Mouse (Mus musculus) erythroblast, embryonic 14.5 days (primary cell): ENCODE data around the gene Tab2. TPM values are rescaled to one million over a fixed set of nuclear protein-coding genes. Genes with fewer than 3 reads are reported as not detected.
A peak's percentile ranks its signal among the peaks of the same experiment; 100 is the strongest.

Experiments used
- H3K27me3 ChIP-seq: 2 replicates; pipeline ENCODE4 v1.6.1; 2012; ENCODE audit warnings: inconsistent platforms; ENCODE audit not compliant: control insufficient read depth
- H3K36me3 ChIP-seq: 2 replicates; pipeline ENCODE4 v1.6.1; 2012; ENCODE audit warnings: mild to moderate bottlenecking, inconsistent platforms; ENCODE audit not compliant: control insufficient read depth
- H3K4me1 ChIP-seq: 2 replicates; pipeline ENCODE4 v1.6.1; 2012; ENCODE audit warnings: inconsistent platforms; ENCODE audit not compliant: control insufficient read depth
- H3K4me3 ChIP-seq: replicated peaks from 2 replicates; pipeline ENCODE3; 2012; ENCODE audit warnings: moderate library complexity, mild to moderate bottlenecking, inconsistent platforms
- H3K9me3 ChIP-seq: 2 replicates; pipeline ENCODE4 v1.6.1; 2012; ENCODE audit warnings: low read length, inconsistent platforms, mixed read lengths; ENCODE audit not compliant: control insufficient read depth
- GATA1 ChIP-seq: IDR thresholded peaks from 2 replicates; pipeline ENCODE4 v1.6.1; 2012; ENCODE audit warnings: low read length, inconsistent platforms, mixed read lengths
- TAL1 ChIP-seq: IDR thresholded peaks from 3 replicates; pipeline ENCODE4 v1.6.1; 2012; ENCODE audit warnings: low read length, inconsistent platforms, mixed read lengths
- polyA plus RNA-seq: library from polyadenylated mRNA; stranded (reverse); fragments of >175 nt; gene quantifications from 2 replicates; pipeline ENCODE4 v1.2.3, GENCODE M21; 2012

Gene Tab2
- polyA plus RNA-seq, result 0.83 and 1.1 TPM in 2 replicates

DNA sequence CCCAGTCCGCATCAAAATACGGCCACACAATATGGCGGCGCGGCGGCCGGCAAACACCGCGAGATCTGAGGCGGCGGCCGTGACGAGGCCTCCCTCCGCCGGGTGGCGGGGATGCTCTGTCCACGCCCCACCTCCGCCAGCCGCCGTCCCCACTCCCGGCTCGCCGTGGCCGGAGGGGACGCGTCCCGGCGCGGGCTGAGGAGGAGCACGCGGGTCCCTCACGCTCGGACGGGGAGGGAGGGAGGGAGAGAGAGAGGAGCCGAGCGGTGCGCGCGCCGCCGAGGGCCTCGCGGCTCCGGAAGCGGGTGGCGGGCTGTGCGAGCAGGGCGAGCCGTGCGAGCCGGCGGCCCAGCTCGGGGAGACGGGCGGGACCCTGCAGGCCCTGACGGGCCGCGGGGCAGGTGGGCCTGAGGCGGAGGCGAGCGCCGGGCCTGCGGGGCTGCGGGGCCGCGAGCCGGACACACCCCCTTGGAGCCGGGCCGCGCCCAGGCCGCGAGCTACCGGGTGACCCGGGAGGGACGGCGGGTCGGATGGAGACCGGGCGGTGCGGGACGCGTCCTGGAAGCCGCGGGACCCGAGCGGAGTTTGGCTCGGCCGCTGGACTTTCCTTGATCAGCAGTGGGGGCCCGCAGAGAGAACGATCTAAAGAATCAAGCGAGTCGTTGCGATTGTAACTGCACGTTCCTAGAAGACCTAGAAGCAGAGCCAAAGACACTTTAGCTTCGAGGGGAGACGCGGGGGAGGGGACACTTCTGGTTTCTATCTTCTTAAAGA is at the start of gene Tab2:
Tab2 (minus strand) TSS at position 3 of the 774 bp plus-strand sequence.
- TF ChIP-seq TAL1, result no peak
- no peak for TF ChIP-seq GATA1
- peak within 1 kb of the TSS; percentile 92 for H3K4me3 ChIP-seq
- H3K4me1 ChIP-seq, result peaks cover 60% of the 10 kb centered on the region
- H3K27me3 ChIP-seq, result no peaks in the 10 kb centered on the region
- H3K36me3 ChIP-seq, result no peaks in the 10 kb centered on the region; the same call in none of the 2 replicates
- H3K9me3 ChIP-seq, result no peaks in the 10 kb centered on the region

DNA sequence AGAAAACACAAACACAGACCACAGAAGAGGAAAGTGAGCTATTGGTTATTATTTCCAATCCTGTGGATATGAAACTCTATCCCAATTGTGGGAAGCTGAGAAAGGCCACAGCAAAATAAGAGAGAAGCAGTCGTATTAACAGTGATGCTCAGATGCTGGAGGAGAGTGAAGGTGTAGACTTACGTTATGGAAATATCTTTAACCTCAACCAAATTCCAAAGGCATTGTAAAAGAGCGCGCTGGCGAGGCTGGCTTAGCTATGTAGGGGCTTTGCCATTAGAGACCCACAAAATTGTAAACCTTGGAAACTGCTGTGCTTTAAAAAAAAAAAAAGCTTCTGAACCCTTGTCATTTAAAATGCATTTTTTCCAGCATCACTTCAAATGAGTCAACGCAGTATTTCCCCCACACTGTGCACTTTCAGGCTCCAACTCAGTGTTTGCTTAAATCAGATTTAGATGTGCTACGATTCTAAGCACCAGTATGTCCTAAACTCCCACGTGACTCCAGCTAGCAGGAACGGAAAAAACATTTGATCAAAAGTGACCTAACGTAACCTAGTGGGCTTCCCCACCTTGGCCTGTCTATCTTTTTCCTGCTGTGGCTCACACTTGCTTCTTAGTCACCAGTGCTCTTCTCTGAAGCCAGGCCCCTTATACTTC is 36.4 kb upstream of the Tab2 start:
- Histone ChIP-seq H3K27me3 (no peaks in the 10 kb centered on the region), H3K36me3 (no peaks in the 10 kb centered on the region), H3K9me3 (no peaks in the 10 kb centered on the region), H3K4me3 (no peak overlapping the region), H3K4me1 (no peaks in the 10 kb centered on the region)
- TF ChIP-seq TAL1 (no peak), GATA1 (no peak)

DNA sequence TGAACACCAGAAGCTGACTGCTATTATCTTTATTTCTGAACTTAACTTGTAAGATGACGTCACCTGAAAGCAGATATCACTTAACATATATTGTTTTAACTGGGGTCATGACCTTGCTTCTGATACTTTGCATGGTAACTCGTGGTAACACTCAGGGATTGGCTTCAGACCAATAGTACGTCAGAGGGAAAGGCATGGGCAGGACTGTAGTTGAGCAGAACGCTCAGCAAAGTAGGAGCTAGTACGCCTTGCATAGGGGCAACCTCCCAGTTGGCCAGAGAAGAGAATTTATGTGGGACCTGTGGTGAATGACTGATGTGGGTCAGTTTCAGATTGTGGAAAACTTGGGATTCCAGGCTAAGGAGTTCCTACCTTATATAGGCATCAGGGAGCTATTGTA is 35.6 kb upstream of the Tab2 start:
- TF ChIP-seq GATA1 (no peak), TAL1 (no peak)
- no peak overlapping the region for H3K4me3 ChIP-seq
- H3K4me1 ChIP-seq, result no peaks in the 10 kb centered on the region
- no peaks in the 10 kb centered on the region for H3K27me3 ChIP-seq
- H3K36me3 ChIP-seq, result no peaks in the 10 kb centered on the region
- no peaks in the 10 kb centered on the region for H3K9me3 ChIP-seq

DNA sequence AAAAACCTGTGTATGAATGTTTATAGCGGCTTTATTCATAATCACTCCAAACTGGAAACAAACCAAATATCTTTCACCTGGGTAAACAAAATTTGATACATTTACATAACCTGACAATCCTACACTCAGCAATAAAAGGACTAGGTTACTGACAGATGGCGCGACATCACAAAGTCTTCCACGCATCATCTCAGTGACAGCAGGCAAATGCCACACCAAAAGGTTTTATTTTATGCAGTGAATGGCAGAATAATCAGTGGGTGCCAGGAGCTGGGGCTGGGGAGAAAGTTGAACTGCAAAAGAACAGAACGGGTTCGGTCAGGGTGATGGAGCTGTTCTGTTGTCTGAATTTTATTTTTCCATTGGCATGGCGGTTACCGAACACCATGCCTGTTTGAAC is 31.5 kb upstream of the Tab2 start:
- H3K4me3 ChIP-seq, result no peak overlapping the region
- H3K27me3 ChIP-seq, result no peaks in the 10 kb centered on the region
- H3K4me1 ChIP-seq, result no peaks in the 10 kb centered on the region
- TF ChIP-seq TAL1 (no peak), GATA1 (no peak)
- no peaks in the 10 kb centered on the region for H3K9me3 ChIP-seq
- H3K36me3 ChIP-seq, result no peaks in the 10 kb centered on the region

DNA sequence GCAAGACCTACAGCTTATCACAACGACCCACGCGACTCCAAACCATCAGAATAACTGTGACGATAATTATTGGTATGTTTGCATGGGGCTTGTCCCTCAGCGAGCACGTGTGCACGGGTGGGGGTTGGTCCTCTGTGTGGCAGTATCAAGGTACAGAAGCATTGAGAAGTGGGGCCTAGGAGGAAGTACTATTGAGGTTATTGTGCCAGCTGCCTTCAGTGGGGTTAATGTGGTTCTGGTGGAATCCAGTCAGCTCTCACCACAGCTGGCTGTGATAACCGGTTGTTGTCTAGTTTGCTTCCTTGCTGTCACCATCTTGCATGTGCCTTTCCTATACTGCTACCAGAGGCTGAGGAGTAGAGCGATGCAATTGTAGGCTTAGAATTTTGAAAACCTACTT is 20.4 kb upstream of the Tab2 start:
- Histone ChIP-seq H3K4me3 (no peak overlapping the region), H3K36me3 (no peaks in the 10 kb centered on the region), H3K9me3 (peaks cover 4% of the 10 kb centered on the region; the same call in 1 of the 2 replicates), H3K27me3 (no peaks in the 10 kb centered on the region), H3K4me1 (no peaks in the 10 kb centered on the region)
- TF ChIP-seq GATA1, result no peak
- no peak for TF ChIP-seq TAL1

DNA sequence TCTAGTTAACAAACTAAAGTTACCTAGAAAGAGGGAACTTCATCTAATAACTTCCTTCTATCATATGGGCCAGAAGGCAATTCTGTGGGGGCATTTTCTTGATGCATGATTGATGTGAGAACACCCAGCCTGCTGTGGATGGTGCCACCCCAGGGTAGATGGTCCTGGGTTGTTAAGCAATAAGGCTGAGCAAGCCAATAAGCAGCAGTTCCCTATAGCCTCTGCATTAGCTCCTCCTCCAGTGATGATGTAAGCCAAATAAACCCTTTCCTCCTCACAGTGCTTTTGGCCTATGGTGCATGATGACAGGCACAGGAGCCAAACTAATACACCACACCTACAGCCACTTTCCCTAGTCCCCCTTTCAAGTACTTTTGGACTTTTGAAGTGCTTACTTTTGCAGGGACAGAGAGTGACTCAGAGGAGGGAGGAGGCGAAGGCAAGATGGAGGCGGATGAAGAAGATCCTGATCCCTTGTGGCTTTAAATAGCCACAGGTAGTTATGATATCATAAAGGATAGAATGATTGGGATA is 12.8 kb upstream of the Tab2 start:
- TF ChIP-seq TAL1 (no peak), GATA1 (no peak)

DNA sequence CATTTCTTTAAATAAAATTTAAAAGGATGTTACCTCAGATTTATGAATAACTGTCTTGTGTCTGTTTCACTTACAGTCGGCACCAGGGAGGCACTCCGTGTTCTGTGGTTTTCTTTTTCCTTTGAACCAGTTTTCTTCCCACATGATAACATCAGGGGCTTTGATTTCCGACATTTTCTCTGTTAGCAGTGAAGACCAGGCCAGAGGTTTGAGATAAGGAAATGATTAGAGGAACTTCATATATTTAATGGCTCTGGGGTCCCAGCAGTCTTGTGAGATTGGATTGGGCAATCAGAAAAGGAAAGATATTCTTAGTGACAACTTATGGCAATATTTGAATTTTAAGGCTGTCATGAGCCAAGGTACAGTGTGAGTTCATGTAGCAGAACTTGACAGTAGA is 11.1 kb upstream of the Tab2 start:
- no peaks in the 10 kb centered on the region for H3K4me1 ChIP-seq
- TF ChIP-seq GATA1, result no peak
- no peak for TF ChIP-seq TAL1

More for the DNA sequence above, 12.8 kb upstream of the Tab2 start:
- H3K36me3 ChIP-seq, result no peaks in the 10 kb centered on the region
- H3K4me3 ChIP-seq, result no peak overlapping the region
- H3K27me3 ChIP-seq, result peaks cover 3% of the 10 kb centered on the region; the same call in 1 of the 2 replicates
- H3K4me1 ChIP-seq, result no peaks in the 10 kb centered on the region
- H3K9me3 ChIP-seq, result no peaks in the 10 kb centered on the region

DNA sequence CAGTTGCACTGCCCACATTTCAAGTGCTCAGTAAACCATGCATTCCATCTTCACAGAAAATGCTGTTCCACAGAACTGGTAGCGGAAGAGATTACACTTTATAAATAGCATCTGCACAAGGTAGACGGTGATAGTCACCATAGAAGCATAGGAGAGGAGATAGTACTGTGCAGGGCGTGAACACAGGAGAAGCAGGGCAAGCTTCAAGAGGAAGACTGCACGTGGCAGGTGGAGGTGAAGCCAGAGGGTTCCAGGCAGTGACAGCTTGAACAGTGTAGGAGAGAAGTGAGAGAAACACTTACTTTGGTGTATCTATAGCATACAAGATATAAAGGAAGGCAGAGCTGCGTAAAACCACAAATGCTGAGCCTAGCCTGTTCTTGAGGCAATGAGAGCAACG is 3.0 kb upstream of the Tab2 start:
- peaks cover 43% of the 10 kb centered on the region for H3K4me1 ChIP-seq
- no peaks in the 10 kb centered on the region for H3K36me3 ChIP-seq
- TF ChIP-seq GATA1 (no peak), TAL1 (no peak)
- no peaks in the 10 kb centered on the region for H3K27me3 ChIP-seq
- no peaks in the 10 kb centered on the region for H3K9me3 ChIP-seq
- H3K4me3 ChIP-seq, result no peak overlapping the region

More for the DNA sequence above, 11.1 kb upstream of the Tab2 start:
- Histone ChIP-seq H3K4me3 (no peak overlapping the region), H3K27me3 (peaks cover 3% of the 10 kb centered on the region; the same call in 1 of the 2 replicates), H3K9me3 (no peaks in the 10 kb centered on the region), H3K36me3 (no peaks in the 10 kb centered on the region)

DNA sequence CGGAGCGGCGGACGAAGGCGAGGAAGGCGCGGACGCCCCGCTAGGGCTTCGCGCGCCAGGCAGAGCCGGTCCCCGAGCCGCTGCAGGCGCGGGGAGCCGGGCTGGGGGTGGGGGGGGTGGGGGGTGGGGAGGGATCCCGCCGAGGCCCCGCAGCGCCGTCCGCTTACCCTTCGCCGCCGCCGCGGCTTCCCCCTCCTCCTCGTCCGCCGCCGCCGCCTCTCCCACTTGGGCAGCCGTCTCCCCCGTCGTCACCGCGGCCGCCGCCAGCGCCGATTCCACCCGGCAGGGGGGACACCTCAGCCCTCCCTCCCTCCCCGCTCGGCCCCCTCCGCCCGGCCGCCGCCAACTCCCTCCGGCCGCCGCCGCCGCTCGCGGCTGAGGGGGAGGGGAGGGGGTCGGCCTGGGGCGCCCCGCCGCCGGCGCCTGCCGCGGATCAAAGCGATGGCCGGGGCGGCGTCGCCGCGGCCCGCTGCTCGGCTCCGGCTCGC is 352 bp downstream of the Tab2 start:
- TF ChIP-seq GATA1, result no peak
- no peak for TF ChIP-seq TAL1
- Histone ChIP-seq H3K27me3 (no peaks in the 10 kb centered on the region), H3K4me3 (peak overlapping the region; percentile 92), H3K4me1 (peaks cover 60% of the 10 kb centered on the region), H3K9me3 (no peaks in the 10 kb centered on the region), H3K36me3 (peaks cover 7% of the 10 kb centered on the region)
